Mouse (Mus musculus): ENCODE measurements at regions not wholly inside any gene's neighbourhood (a gene's known extent, or its start where the extent isn't known, plus 50 kb on each side); places are given as distances from the start of the nearest gene placed in this dataset.

DNA sequence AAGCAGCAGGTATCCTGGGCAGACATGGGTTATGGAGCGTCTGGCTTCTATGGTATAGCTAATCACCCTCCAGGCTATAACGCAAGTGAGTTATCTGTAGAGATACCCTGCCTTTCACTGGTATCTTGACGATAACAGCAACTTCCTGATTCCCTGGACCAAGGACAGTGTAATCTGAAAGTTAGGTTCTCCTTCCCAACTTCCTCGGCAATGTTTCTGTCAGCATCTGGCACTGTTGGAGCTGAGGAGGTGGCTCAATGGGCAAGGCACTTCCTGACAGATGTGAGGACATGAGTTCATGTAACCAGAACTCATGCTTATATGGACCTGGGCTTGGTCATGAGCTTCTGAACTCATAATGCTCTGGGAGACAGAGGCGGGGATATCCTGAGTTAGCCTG, 620.9 kb upstream of the Adam5 start:
- TF ChIP-seq POLR2A (IDR thresholded peaks at IDR 0.05; ENCODE audit: borderline replicate concordance, insufficient read depth, low read length) = no peak
- TF ChIP-seq CTCF (IDR thresholded peaks at IDR 0.05; ENCODE audit: borderline replicate concordance, insufficient read depth, low read depth, low read length) = no peak
